Mouse (Mus musculus) small intestine, adult 2 months (tissue): Measurements from ENCODE around the gene Lcmt1. TPM values are rescaled to one million over a fixed set of nuclear protein-coding genes. Genes with fewer than 3 reads are reported as not detected.

Source experiments
- H3K27ac ChIP-seq: fragments of 200-500 bp; 2 replicates; pipeline ENCODE4 v1.5.1; 2012; ENCODE audit warnings: low read depth, low read length, control low read depth, inconsistent platforms; ENCODE audit not compliant: insufficient read depth
- H3K27me3 ChIP-seq: fragments of 200-500 bp; 2 replicates; pipeline ENCODE4 v1.6.1; 2012; ENCODE audit warnings: mild to moderate bottlenecking, moderate library complexity, low read length, inconsistent platforms; ENCODE audit not compliant: control insufficient read depth, insufficient read depth
- H3K36me3 ChIP-seq: fragments of 200-500 bp; 2 replicates; pipeline ENCODE4 v1.6.1; 2012; ENCODE audit warnings: mild to moderate bottlenecking, low read length, control low read depth, inconsistent platforms; ENCODE audit not compliant: control insufficient read depth, insufficient read depth
- H3K4me1 ChIP-seq: fragments of 200-500 bp; 2 replicates; pipeline ENCODE4 v1.6.1; 2012; ENCODE audit warnings: low read length, inconsistent platforms, mixed read lengths; ENCODE audit not compliant: control insufficient read depth, insufficient read depth, insufficient read length
- H3K4me3 ChIP-seq: fragments of 200-500 bp; 2 replicates; pipeline ENCODE4 v1.5.1; 2012; ENCODE audit warnings: low read depth, mild to moderate bottlenecking, control low read depth, inconsistent platforms, low read length, moderate library complexity
- CTCF ChIP-seq: fragments of 200-500 bp; IDR thresholded peaks from 2 replicates; pipeline ENCODE4 v1.5.1; 2012; ENCODE audit warnings: low read depth, mild to moderate bottlenecking, control low read depth, inconsistent platforms, low read length, moderate library complexity, mixed read lengths; ENCODE audit not compliant: insufficient replicate concordance, insufficient read length; ENCODE audit errors: extremely low read depth
- POLR2A ChIP-seq: fragments of 200-500 bp; IDR thresholded peaks from 2 replicates; pipeline ENCODE4 v1.6.1; 2012; ENCODE audit warnings: low read depth, mild to moderate bottlenecking, control low read depth, inconsistent platforms, low read length, moderate library complexity
- WGBS: fragments of 180-500 bp; shearing (Covaris S2); methylation state at CpG from one replicate; pipeline ENCODE4 v1.1.7; 2018; 5-methylcytosine and 5-hydroxymethylcytosine counted together
- polyA plus RNA-seq: library from polyadenylated mRNA; depleted of rRNA; stranded (reverse); fragments of >200 nt; gene quantifications from 2 replicates; pipeline ENCODE4 v1.2.3, GENCODE M21; 2012

The Lcmt1 gene
- polyA plus RNA-seq, 1 experiment = 21.5 TPM

DNA sequence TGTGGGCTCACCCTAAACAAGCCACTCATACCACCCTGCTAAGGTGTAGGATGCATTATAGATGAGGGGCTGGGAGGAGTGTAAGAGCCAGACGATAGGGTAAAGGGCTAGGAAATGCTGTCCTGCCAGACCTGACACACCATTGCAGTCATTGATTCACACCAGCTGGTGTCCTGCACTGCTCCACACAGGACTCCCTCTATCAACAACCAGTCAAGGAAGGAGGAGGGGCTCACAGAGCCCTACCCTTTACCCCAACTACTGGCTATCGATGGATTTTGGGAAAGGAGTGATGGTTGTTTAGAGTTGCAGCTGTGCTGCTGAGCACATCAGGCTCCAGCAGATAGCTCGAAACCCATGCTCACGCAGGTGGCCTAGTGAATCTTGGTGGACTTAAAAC is 47.2 kb downstream of the Lcmt1 start:
- no peak overlapping the region for H3K27ac ChIP-seq
- no peak overlapping the region for H3K4me3 ChIP-seq
- H3K4me1 ChIP-seq = peaks cover 4% of the 10 kb centered on the region; the same call in 1 of the 2 replicates
- 85% methylated on average over 4 of the region's 4 CpGs for WGBS
- H3K36me3 ChIP-seq = peaks cover 16% of the 10 kb centered on the region
- TF ChIP-seq CTCF (no peak), POLR2A (no peak)
- no peaks in the 10 kb centered on the region for H3K27me3 ChIP-seq

- Histone ChIP-seq H3K4me1 (peaks cover 4% of the 10 kb centered on the region; the same call in 1 of the 2 replicates), H3K27ac (no peak overlapping the region), H3K27me3 (no peaks in the 10 kb centered on the region), H3K4me3 (no peak overlapping the region), H3K36me3 (peaks cover 21% of the 10 kb centered on the region)
- 79% methylated on average over 3 of the region's 3 CpGs for WGBS
- TF ChIP-seq POLR2A (no peak), CTCF (no peak)
These were observed 48.1 kb downstream of the Lcmt1 start for GRCm38 (mm10) chr7:123417661-123418060.

DNA sequence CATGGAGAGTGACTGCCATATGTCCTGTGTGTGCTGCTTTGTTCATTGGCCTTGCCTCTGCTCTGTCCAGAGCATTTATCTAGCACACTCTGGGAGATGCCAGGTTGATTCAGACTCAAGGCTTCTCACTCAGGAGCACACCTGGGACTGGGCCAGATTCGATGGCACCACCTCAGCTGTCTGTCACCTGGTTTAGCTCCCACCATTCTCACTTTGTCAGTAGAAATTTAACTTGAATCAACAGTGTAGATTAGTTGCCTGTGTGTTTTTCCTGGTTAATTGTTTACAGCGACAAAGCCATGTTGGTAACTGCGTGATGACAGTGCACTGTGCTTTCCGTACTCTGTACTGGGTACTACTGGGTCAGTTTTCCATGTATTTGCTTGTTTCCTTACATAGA is 50.4 kb downstream of the Lcmt1 start:
- Histone ChIP-seq H3K27ac (no peak overlapping the region), H3K4me3 (no peak overlapping the region), H3K4me1 (peaks cover 4% of the 10 kb centered on the region; the same call in 1 of the 2 replicates), H3K27me3 (no peaks in the 10 kb centered on the region), H3K36me3 (peaks cover 31% of the 10 kb centered on the region)
- 90% methylated on average over 4 of the region's 4 CpGs for WGBS
- TF ChIP-seq CTCF (no peak), POLR2A (no peak)

- no peak for TF ChIP-seq CTCF
- no peak for TF ChIP-seq POLR2A
- 34% methylated on average over 3 of the region's 3 CpGs for WGBS
These were observed 52.4 kb downstream of the Lcmt1 start for GRCm38 (mm10) chr7:123421958-123422357.

GRCm38 (mm10) chr7:123424281-123424680 is 54.7 kb downstream of the Lcmt1 start:
- Histone ChIP-seq H3K4me1 (peaks cover 4% of the 10 kb centered on the region), H3K27ac (no peak overlapping the region), H3K36me3 (peaks cover 30% of the 10 kb centered on the region), H3K27me3 (no peaks in the 10 kb centered on the region), H3K4me3 (no peak overlapping the region)
- 92% methylated on average over 6 of the region's 6 CpGs for WGBS
- no peak for TF ChIP-seq CTCF

More at GRCm38 (mm10) chr7:123421958-123422357, 52.4 kb downstream of the Lcmt1 start:
- H3K36me3 ChIP-seq = peaks cover 32% of the 10 kb centered on the region
- peaks cover 4% of the 10 kb centered on the region; the same call in 1 of the 2 replicates for H3K4me1 ChIP-seq
- H3K27me3 ChIP-seq = no peaks in the 10 kb centered on the region
- H3K4me3 ChIP-seq = no peak overlapping the region
- no peak overlapping the region for H3K27ac ChIP-seq

DNA sequence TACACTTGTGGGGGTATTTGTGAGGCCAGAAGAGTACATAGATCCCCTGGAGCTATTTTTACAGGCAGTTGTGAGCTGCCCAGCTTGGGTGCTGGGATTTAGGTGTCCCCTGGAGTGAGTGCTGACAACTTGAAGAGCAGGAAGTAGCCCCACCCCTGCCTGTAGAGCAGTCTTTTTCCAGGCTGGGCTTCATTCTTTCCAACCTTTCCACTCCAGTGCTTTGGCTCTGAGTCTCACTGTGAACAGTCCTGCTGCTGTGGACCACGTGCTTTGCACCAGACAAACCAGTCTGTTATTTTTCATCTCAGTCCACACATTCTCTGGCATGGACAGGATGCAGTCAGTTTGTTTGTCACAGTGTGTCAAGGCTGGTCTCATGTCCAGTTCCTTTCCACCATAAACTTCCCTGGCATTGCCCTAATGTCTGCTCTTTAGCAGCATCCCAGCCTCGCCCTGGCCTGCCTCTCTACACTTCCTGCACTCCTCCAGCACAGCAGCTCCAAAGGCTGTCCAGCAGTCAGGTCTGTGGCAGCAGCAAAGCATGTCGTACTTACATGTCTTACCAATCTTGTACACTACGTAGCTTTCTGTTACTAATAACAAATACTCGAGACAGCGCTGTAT is 55.7 kb downstream of the Lcmt1 start:
- no peak for TF ChIP-seq POLR2A
- no peak for TF ChIP-seq CTCF
- peaks cover 11% of the 10 kb centered on the region for H3K4me1 ChIP-seq
- 92% methylated on average over 6 of the region's 6 CpGs for WGBS
- no peak overlapping the region for H3K4me3 ChIP-seq
- H3K27me3 ChIP-seq = no peaks in the 10 kb centered on the region
- no peak overlapping the region for H3K27ac ChIP-seq
- H3K36me3 ChIP-seq = peaks cover 27% of the 10 kb centered on the region

- Histone ChIP-seq H3K36me3 (peaks cover 10% of the 10 kb centered on the region; the same call in 1 of the 2 replicates), H3K27me3 (no peaks in the 10 kb centered on the region), H3K27ac (peak overlapping the region; percentile 78), H3K4me1 (peaks cover 15% of the 10 kb centered on the region), H3K4me3 (no peak overlapping the region)
- 26% methylated on average over 8 of the region's 8 CpGs for WGBS
- TF ChIP-seq CTCF = no peak
- no peak for TF ChIP-seq POLR2A
These were observed 60.2 kb downstream of the Lcmt1 start for GRCm38 (mm10) chr7:123429624-123430410.
